In the genomic region with DNA sequence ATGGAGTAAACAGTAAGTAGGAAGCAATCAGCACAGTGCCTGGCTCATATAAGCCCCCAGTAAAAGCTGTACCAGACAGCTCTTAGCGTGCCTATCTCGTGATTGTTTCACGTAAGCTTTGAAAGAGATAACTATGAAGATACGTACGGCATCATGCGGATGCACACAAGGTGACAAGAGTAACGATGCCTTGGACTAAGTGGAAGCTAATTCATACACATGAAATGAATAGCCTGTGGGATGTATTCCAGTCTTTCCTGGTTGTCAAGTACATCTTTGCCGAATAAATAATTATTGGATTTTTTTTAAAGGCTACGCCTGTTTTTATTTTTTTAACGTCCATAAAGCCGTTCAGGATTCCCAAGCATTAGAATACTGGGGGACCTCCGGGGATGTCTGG, we compare ENCODE assay signal across 8 mouse cellular contexts. TPM values are rescaled to one million over a fixed set of nuclear protein-coding genes. Genes with fewer than 3 reads are reported as not detected.
DNase-seq lines count a peak whose midpoint lies in the region; ATAC-seq and TF ChIP-seq lines count a peak whose summit lies in the region.

No protein-coding gene starts in this region.

- no peak for TF ChIP-seq CTCF in ES-Bruce4 (IDR thresholded peaks at IDR 0.05; ENCODE audit: low read depth, low read length)

- no peaks in the 10 kb centered on the region for H3K27me3 ChIP-seq in heart, embryonic 11.5 days (ENCODE audit: control insufficient read depth, insufficient read depth, low read length)
- no peaks in the 10 kb centered on the region for H3K27me3 ChIP-seq in ES-Bruce4 (ENCODE audit: control insufficient read depth, insufficient read depth, low read length, poor library complexity, severe bottlenecking)
- H3K27me3 ChIP-seq in hindbrain, embryonic 10.5 days (ENCODE audit: insufficient read depth, poor library complexity, severe bottlenecking): no peaks in the 10 kb centered on the region
- no peaks in the 10 kb centered on the region for H3K27me3 ChIP-seq in liver, embryonic 16.5 days (ENCODE audit: control insufficient read depth, insufficient read depth, low read depth, low read length)

- peak overlapping the region; percentile 54 for H3K27ac ChIP-seq in heart, embryonic 11.5 days (ENCODE audit: low read depth, low read length)
- H3K27ac ChIP-seq in ES-Bruce4 (ENCODE audit: insufficient read depth, low read length): peak overlapping the region; percentile 45; the same call in 1 of the 2 replicates
- 0 out of 2 replicates have a peak overlapping the region, but pooled peaks have one; percentile 24 for H3K27ac ChIP-seq in hindbrain, embryonic 10.5 days
- 0 out of 2 replicates have a peak overlapping the region, but pooled peaks have one; percentile 21 for H3K27ac ChIP-seq in liver, embryonic 16.5 days (ENCODE audit: low read length)

- TF ChIP-seq EP300 in ES-Bruce4 (IDR thresholded peaks at IDR 0.05; ENCODE audit: insufficient read depth, low read depth, low read length): no peak

- no peak for TF ChIP-seq POLR2A in ES-Bruce4 (IDR thresholded peaks at IDR 0.05; ENCODE audit: insufficient read depth, low read length)

- no peak for ATAC-seq in heart, embryonic 11.5 days (replicated peaks; ENCODE audit: insufficient number of reproducible peaks, low FRiP score, low TSS enrichment)
- ATAC-seq in liver, embryonic 16.5 days (ENCODE audit: low read depth): no peak

- H3K4me1 ChIP-seq in heart, embryonic 11.5 days (ENCODE audit: control insufficient read depth, insufficient read depth, low read length): peaks cover 3% of the 10 kb centered on the region; the same call in 1 of the 2 replicates
- no peaks in the 10 kb centered on the region for H3K4me1 ChIP-seq in ES-Bruce4 (ENCODE audit: control insufficient read depth, insufficient read depth, low read length)
- peaks cover 14% of the 10 kb centered on the region; the same call in 1 of the 2 replicates for H3K4me1 ChIP-seq in hindbrain, embryonic 10.5 days (replicated peaks)
- H3K4me1 ChIP-seq in liver, embryonic 16.5 days (ENCODE audit: control insufficient read depth, low read depth, low read length): peaks cover 3% of the 10 kb centered on the region; the same call in 1 of the 2 replicates

- no peak for DNase-seq in heart, postnatal 25 days (ENCODE audit: low spot score)
- DNase-seq in hindbrain, embryonic 10.5 days (ENCODE audit: low spot score): no peak
- no peak for DNase-seq in right cerebral cortex, postnatal 4 days
- DNase-seq in cerebellum, postnatal 4 days (ENCODE audit: low spot score in 2 of 2): no peak
- no peak for DNase-seq in yolk sac, embryonic 10.5 days (ENCODE audit: low spot score)

- peak overlapping the region; percentile 56 for H3K4me2 ChIP-seq in heart, embryonic 11.5 days
- peak overlapping the region; percentile 65 for H3K4me2 ChIP-seq in liver, embryonic 16.5 days (ENCODE audit: low read depth, low read length)

- intact Hi-C loops in heart, postnatal 25 days (cut with DNase I): loop anchor here (10.0 kb wide), 1 partner anchor 328 kb away; a partner anchor contains a TSS

- peak overlapping the region; percentile 49 for H3K4me3 ChIP-seq in heart, embryonic 11.5 days (ENCODE audit: low read depth, low read length)
- no peak overlapping the region for H3K4me3 ChIP-seq in ES-Bruce4 (ENCODE audit: low read depth, low read length)
- peak overlapping the region; percentile 56 for H3K4me3 ChIP-seq in hindbrain, embryonic 10.5 days
- H3K4me3 ChIP-seq in liver, embryonic 16.5 days (ENCODE audit: low read depth, low read length): peak overlapping the region; percentile 70

- H3K36me3 ChIP-seq in heart, embryonic 11.5 days (ENCODE audit: control insufficient read depth, insufficient read depth, low read length): peaks cover 76% of the 10 kb centered on the region
- peaks cover 60% of the 10 kb centered on the region for H3K36me3 ChIP-seq in ES-Bruce4 (ENCODE audit: control insufficient read depth, insufficient read depth, low read length, poor library complexity, severe bottlenecking)
- peaks cover 98% of the 10 kb centered on the region for H3K36me3 ChIP-seq in hindbrain, embryonic 10.5 days
- peaks cover 56% of the 10 kb centered on the region for H3K36me3 ChIP-seq in liver, embryonic 16.5 days (ENCODE audit: control insufficient read depth, insufficient read depth)

- H3K9ac ChIP-seq in heart, embryonic 11.5 days (ENCODE audit: low read depth, low read length): peak overlapping the region; percentile 52; the same call in 1 of the 2 replicates
- peak overlapping the region; percentile 33; the same call in 1 of the 2 replicates for H3K9ac ChIP-seq in ES-Bruce4 (ENCODE audit: low read depth, poor library complexity, severe bottlenecking)
- peak overlapping the region; percentile 33 for H3K9ac ChIP-seq in liver, embryonic 16.5 days (ENCODE audit: low read depth, low read length)

- peaks cover 5% of the 10 kb centered on the region for H3K9me3 ChIP-seq in heart, embryonic 11.5 days (replicated peaks; ENCODE audit: control insufficient read depth, low read length)
- peaks cover 28% of the 10 kb centered on the region for H3K9me3 ChIP-seq in ES-Bruce4 (replicated peaks; ENCODE audit: control insufficient read depth, insufficient read depth, low read length, poor library complexity, severe bottlenecking)
- H3K9me3 ChIP-seq in hindbrain, embryonic 10.5 days: peaks cover 5% of the 10 kb centered on the region; the same call in 1 of the 2 replicates
- H3K9me3 ChIP-seq in liver, embryonic 16.5 days (replicated peaks; ENCODE audit: control insufficient read depth, low read length): no peaks in the 10 kb centered on the region

- 60% methylated on average over 12 of the region's 12 CpGs for WGBS in heart, embryonic 11.5 days (ENCODE audit: insufficient replicate concordance)
- WGBS in hindbrain, embryonic 10.5 days: 60% methylated on average over 12 of the region's 12 CpGs
- 51% methylated on average over 12 of the region's 12 CpGs for WGBS in liver, embryonic 16.5 days (ENCODE audit: insufficient replicate concordance)

RNA-seq across cellular contexts. Expression of a gene that starts 0.4 kb away (rescaled TPM):
- polyA plus RNA-seq in heart, embryonic 11.5 days (2014; fragmentation: Nextera tagmentation; extraction: Ambion mirVana): 22.2 and 29.2 TPM in 2 replicates
- 10 to 100 TPM; 17.7 to 18.5 TPM for total RNA-seq in heart, postnatal 25 days (2021)
- 31.2 and 31.5 TPM in 2 replicates for polyA plus RNA-seq in ES-Bruce4 (2011; ENCODE audit: insufficient read depth, insufficient read length, low read depth, missing spikeins)
- polyA plus RNA-seq in hindbrain, embryonic 10.5 days (2016; fragmentation: Nextera tagmentation; extraction: Ambion mirVana): 41.1 and 48.7 TPM in 2 replicates
- polyA plus RNA-seq in liver, embryonic 16.5 days (2015; fragmentation: Nextera tagmentation; extraction: Ambion mirVana): 10.2 and 11.1 TPM in 2 replicates

RNA-seq across cellular contexts. Expression of a gene that starts 17.1 kb away (rescaled TPM):
- 92.3 and 92.8 TPM in 2 replicates for polyA plus RNA-seq in heart, embryonic 11.5 days (2014; fragmentation: Nextera tagmentation; extraction: Ambion mirVana)
- 10 to 100 TPM; 35.1 to 38.5 TPM for total RNA-seq in heart, postnatal 25 days (2021)
- 48.1 and 52.4 TPM in 2 replicates for polyA plus RNA-seq in ES-Bruce4 (2011; ENCODE audit: insufficient read depth, insufficient read length, low read depth, missing spikeins)
- 103 and 134 TPM in 2 replicates for polyA plus RNA-seq in hindbrain, embryonic 10.5 days (2016; fragmentation: Nextera tagmentation; extraction: Ambion mirVana)
- polyA plus RNA-seq in liver, embryonic 16.5 days (2015; fragmentation: Nextera tagmentation; extraction: Ambion mirVana): 45.5 and 52.7 TPM in 2 replicates

RNA-seq across cellular contexts. Expression of a gene that starts 49.7 kb away (rescaled TPM):
- polyA plus RNA-seq in heart, embryonic 11.5 days (2014; fragmentation: Nextera tagmentation; extraction: Ambion mirVana): 95.3 and 98.1 TPM in 2 replicates
- total RNA-seq in heart, postnatal 25 days (2021): 10 to 100 TPM; 37.8 to 57.0 TPM
- 19.0 and 20.5 TPM in 2 replicates for polyA plus RNA-seq in ES-Bruce4 (2011; ENCODE audit: insufficient read depth, insufficient read length, low read depth, missing spikeins)
- polyA plus RNA-seq in hindbrain, embryonic 10.5 days (2016; fragmentation: Nextera tagmentation; extraction: Ambion mirVana): 168 and 176 TPM in 2 replicates
- 18.1 and 18.8 TPM in 2 replicates for polyA plus RNA-seq in liver, embryonic 16.5 days (2015; fragmentation: Nextera tagmentation; extraction: Ambion mirVana)

RNA-seq across cellular contexts. Expression of a gene that starts 59.6 kb away (rescaled TPM):
- 5.8 and 6.1 TPM in 2 replicates for polyA plus RNA-seq in heart, embryonic 11.5 days (2014; fragmentation: Nextera tagmentation; extraction: Ambion mirVana)
- total RNA-seq in heart, postnatal 25 days (2021): 1 to 10 TPM; 7.7 to 8.5 TPM
- 1.2 and 1.3 TPM in 2 replicates for polyA plus RNA-seq in ES-Bruce4 (2011; ENCODE audit: insufficient read depth, insufficient read length, low read depth, missing spikeins)
- 0.35 and 0.37 TPM in 2 replicates for polyA plus RNA-seq in hindbrain, embryonic 10.5 days (2016; fragmentation: Nextera tagmentation; extraction: Ambion mirVana)
- polyA plus RNA-seq in liver, embryonic 16.5 days (2015; fragmentation: Nextera tagmentation; extraction: Ambion mirVana): 1.1 TPM in 2 replicates
